ENCODE assay signal across 19 mouse cellular contexts in genomic region chr14:78322916-78323315, GRCm38 (mm10). TPM values are rescaled to one million over a fixed set of nuclear protein-coding genes. Genes with fewer than 3 reads are reported as not detected.
"Had no signal": no experiment of that assay in that cellular context is flagged by ENCODE, and none has a peak within 500 bp of the region (broad histone marks: within the 10 kb centered on the region; RNA-seq: fewer than 3 reads in every experiment).

No protein-coding gene starts in this region.

- H3K4me1 ChIP-seq: limb, embryonic 10.5 days; limb, embryonic 13.5 days; liver, embryonic 13.5 days; megakaryocyte, embryonic 14.5 days; midbrain, embryonic 10.5 days; midbrain, embryonic 13.5 days; neural tube, embryonic 13.5 days had no signal

- H3K4me2 ChIP-seq: limb, embryonic 13.5 days; liver, embryonic 13.5 days; lung, embryonic 14.5 days; midbrain, embryonic 13.5 days; neural tube, embryonic 13.5 days had no signal

- ATAC-seq: midbrain, embryonic 13.5 days; midbrain, embryonic 16.5 days had no signal

- H3K36me3 ChIP-seq: limb, embryonic 10.5 days; limb, embryonic 13.5 days; liver, embryonic 13.5 days; midbrain, embryonic 10.5 days; midbrain, embryonic 13.5 days; neural tube, embryonic 13.5 days had no signal

- DNase-seq: kidney, adult 2 months; kidney, postnatal 25 days; layer of hippocampus, adult 9-11 months; liver, embryonic 13.5 days; lung, embryonic 14.5 days; lung, postnatal 10 days; lung, postnatal 36 days had no signal

- H3K9me3 ChIP-seq: limb, embryonic 10.5 days; limb, embryonic 13.5 days; liver, embryonic 13.5 days; megakaryocyte, embryonic 14.5 days; midbrain, embryonic 10.5 days; midbrain, embryonic 13.5 days; neural tube, embryonic 13.5 days had no signal

- H3K27me3 ChIP-seq: limb, embryonic 13.5 days; liver, embryonic 13.5 days; midbrain, embryonic 13.5 days; neural tube, embryonic 13.5 days had no signal

- H3K9ac ChIP-seq: limb, embryonic 13.5 days; liver, embryonic 13.5 days; lung, embryonic 14.5 days; midbrain, embryonic 13.5 days; neural tube, embryonic 13.5 days had no signal

- H3K27ac ChIP-seq: kidney, postnatal 0 days; layer of hippocampus, adult 2 months; limb, embryonic 10.5 days; limb, embryonic 13.5 days; liver, embryonic 13.5 days; midbrain, embryonic 10.5 days; midbrain, embryonic 13.5 days; neural tube, embryonic 13.5 days; stomach, postnatal 0 days had no signal

- H3K4me3 ChIP-seq: layer of hippocampus, adult 2 months; limb, embryonic 10.5 days; limb, embryonic 13.5 days; liver, embryonic 13.5 days; megakaryocyte, embryonic 14.5 days; midbrain, embryonic 10.5 days; midbrain, embryonic 13.5 days; myocyte; neural tube, embryonic 13.5 days had no signal

RNA-seq across cellular contexts. Expression of gene Tnfsf11, which starts 15.1 kb away (rescaled TPM):
- polyA plus RNA-seq: liver, adult 2 months; midbrain, embryonic 10.5 days; midbrain, embryonic 16.5 days; neural tube, embryonic 13.5 days; stomach, postnatal 0 days had no signal
